Mouse (Mus musculus): ENCODE measurements around the gene Tex101. TPM values are rescaled to one million over a fixed set of nuclear protein-coding genes. Genes with fewer than 3 reads are reported as not detected.

Tex101 gene
- 5.0 TPM for polyA plus RNA-seq (2014; fragmentation: Illumina TruSeq; extraction: RNeasy Lipid Tissue Mini Kit (QIAGEN cat#74804); ENCODE audit: low read depth, low replicate concordance)

GRCm38 (mm10) chr7:24676575-24676974 is at the start of gene Tex101:
Tex101 (minus strand) TSS chr7:24676675.

GRCm38 (mm10) chr7:24708832-24709292 is 32.4 kb upstream of the Tex101 start, which contains the start of gene BC049730:
BC049730 (plus strand) TSS chr7:24709242.

GRCm38 (mm10) chr7:24636264-24636663 is 40.2 kb downstream of the Tex101 start, which contains the start of gene Lypd3:
Lypd3 (plus strand) TSS chr7:24636550.

Other genes starting within 250 kb of the Tex101 start
- 18.3 TPM for gene Irgc1, start 224.4 kb downstream of the Tex101 start, polyA plus RNA-seq (2014; fragmentation: Illumina TruSeq; extraction: RNeasy Lipid Tissue Mini Kit (QIAGEN cat#74804); ENCODE audit: low read depth, low replicate concordance)
- gene Plaur, start 214.2 kb downstream of the Tex101 start, polyA plus RNA-seq (2014; fragmentation: Illumina TruSeq; extraction: RNeasy Lipid Tissue Mini Kit (QIAGEN cat#74804); ENCODE audit: low read depth, low replicate concordance), result 6.9 TPM
- 5.4 TPM for gene Cadm4, start 194.7 kb downstream of the Tex101 start, polyA plus RNA-seq (2014; fragmentation: Illumina TruSeq; extraction: RNeasy Lipid Tissue Mini Kit (QIAGEN cat#74804); ENCODE audit: low read depth, low replicate concordance)
- 3.0 TPM for gene Zfp428, start 169.7 kb downstream of the Tex101 start, polyA plus RNA-seq (2014; fragmentation: Illumina TruSeq; extraction: RNeasy Lipid Tissue Mini Kit (QIAGEN cat#74804); ENCODE audit: low read depth, low replicate concordance)
- 3.2 TPM for gene AC161166.1, start 164.2 kb downstream of the Tex101 start, polyA plus RNA-seq (2014; fragmentation: Illumina TruSeq; extraction: RNeasy Lipid Tissue Mini Kit (QIAGEN cat#74804); ENCODE audit: low read depth, low replicate concordance)
- gene Irgq, start 146.0 kb downstream of the Tex101 start, polyA plus RNA-seq (2014; fragmentation: Illumina TruSeq; extraction: RNeasy Lipid Tissue Mini Kit (QIAGEN cat#74804); ENCODE audit: low read depth, low replicate concordance), result 13.2 TPM
- gene Pinlyp, start 130.6 kb downstream of the Tex101 start, polyA plus RNA-seq (2014; fragmentation: Illumina TruSeq; extraction: RNeasy Lipid Tissue Mini Kit (QIAGEN cat#74804); ENCODE audit: low read depth, low replicate concordance), result not detected
- gene Xrcc1, start 130.4 kb downstream of the Tex101 start, polyA plus RNA-seq (2014; fragmentation: Illumina TruSeq; extraction: RNeasy Lipid Tissue Mini Kit (QIAGEN cat#74804); ENCODE audit: low read depth, low replicate concordance), result 31.9 TPM
- 7.0 TPM for gene Ethe1, start 89.1 kb downstream of the Tex101 start, polyA plus RNA-seq (2014; fragmentation: Illumina TruSeq; extraction: RNeasy Lipid Tissue Mini Kit (QIAGEN cat#74804); ENCODE audit: low read depth, low replicate concordance)
- gene Zfp575, start 89.0 kb downstream of the Tex101 start, polyA plus RNA-seq (2014; fragmentation: Illumina TruSeq; extraction: RNeasy Lipid Tissue Mini Kit (QIAGEN cat#74804); ENCODE audit: low read depth, low replicate concordance), result 0.17 TPM
- gene Phldb3, start 65.9 kb downstream of the Tex101 start, polyA plus RNA-seq (2014; fragmentation: Illumina TruSeq; extraction: RNeasy Lipid Tissue Mini Kit (QIAGEN cat#74804); ENCODE audit: low read depth, low replicate concordance), result 4.5 TPM
- gene Lypd3, start 40.1 kb downstream of the Tex101 start, polyA plus RNA-seq (2014; fragmentation: Illumina TruSeq; extraction: RNeasy Lipid Tissue Mini Kit (QIAGEN cat#74804); ENCODE audit: low read depth, low replicate concordance), result 1.2 TPM
- gene BC049730, start 32.6 kb upstream of the Tex101 start, polyA plus RNA-seq (2014; fragmentation: Illumina TruSeq; extraction: RNeasy Lipid Tissue Mini Kit (QIAGEN cat#74804); ENCODE audit: low read depth, low replicate concordance), result 1.4 TPM
- 1.3 TPM for gene Gm4763, start 50.2 kb upstream of the Tex101 start, polyA plus RNA-seq (2014; fragmentation: Illumina TruSeq; extraction: RNeasy Lipid Tissue Mini Kit (QIAGEN cat#74804); ENCODE audit: low read depth, low replicate concordance)
- 1.2 TPM for gene Cd177, start 83.6 kb upstream of the Tex101 start, polyA plus RNA-seq (2014; fragmentation: Illumina TruSeq; extraction: RNeasy Lipid Tissue Mini Kit (QIAGEN cat#74804); ENCODE audit: low read depth, low replicate concordance)
- 509 TPM for gene Ceacam10, start 100.5 kb upstream of the Tex101 start, polyA plus RNA-seq (2014; fragmentation: Illumina TruSeq; extraction: RNeasy Lipid Tissue Mini Kit (QIAGEN cat#74804); ENCODE audit: low read depth, low replicate concordance)
- 1.8 TPM for gene Gm9844, start 185.5 kb upstream of the Tex101 start, polyA plus RNA-seq (2014; fragmentation: Illumina TruSeq; extraction: RNeasy Lipid Tissue Mini Kit (QIAGEN cat#74804); ENCODE audit: low read depth, low replicate concordance)
- gene Lypd4, start 193.3 kb upstream of the Tex101 start, polyA plus RNA-seq (2014; fragmentation: Illumina TruSeq; extraction: RNeasy Lipid Tissue Mini Kit (QIAGEN cat#74804); ENCODE audit: low read depth, low replicate concordance), result 8.7 TPM
- gene Dmrtc2, start 193.4 kb upstream of the Tex101 start, polyA plus RNA-seq (2014; fragmentation: Illumina TruSeq; extraction: RNeasy Lipid Tissue Mini Kit (QIAGEN cat#74804); ENCODE audit: low read depth, low replicate concordance), result 1.4 TPM
- gene Rps19, start 207.7 kb upstream of the Tex101 start, polyA plus RNA-seq (2014; fragmentation: Illumina TruSeq; extraction: RNeasy Lipid Tissue Mini Kit (QIAGEN cat#74804); ENCODE audit: low read depth, low replicate concordance), result 1,055 TPM
- gene Cd79a, start 220.7 kb upstream of the Tex101 start, polyA plus RNA-seq (2014; fragmentation: Illumina TruSeq; extraction: RNeasy Lipid Tissue Mini Kit (QIAGEN cat#74804); ENCODE audit: low read depth, low replicate concordance), result 0.69 TPM
- gene Arhgef1, start 226.2 kb upstream of the Tex101 start, polyA plus RNA-seq (2014; fragmentation: Illumina TruSeq; extraction: RNeasy Lipid Tissue Mini Kit (QIAGEN cat#74804); ENCODE audit: low read depth, low replicate concordance), result 85.9 TPM

Measured in adipose tissue, adult 10 weeks (tissue).